Mouse (Mus musculus) spleen, postnatal 4 days (tissue): ENCODE data around the gene Rpl35.
"Not testable (repeated sequence)": the region's sequence is repeated elsewhere in the genome, so short reads cannot be mapped to it uniquely, and the experiment has no call there.

Experiments
- DNase-seq, 2 experiments: peaks; one replicate each; pipeline ENCODE4 v3.0.0; 2022; ENCODE audit warnings: low spot score in 2 of 2

Rpl35 gene

GRCm38 (mm10) chr2:39005574-39006079 is at the start of gene Rpl35:
Gene Rpl35 (minus strand): TSS chr2:39005624.
- DNase-seq, result peak; percentile 65 to 81

GRCm38 (mm10) chr2:39048515-39048914 is 43.1 kb upstream of the Rpl35 start:
- DNase-seq, result no peak

GRCm38 (mm10) chr2:39040215-39040614 is 34.8 kb upstream of the Rpl35 start:
- DNase-seq, result no peak

GRCm38 (mm10) chr2:39031611-39032010 is 26.2 kb upstream of the Rpl35 start:
- no peak for DNase-seq

GRCm38 (mm10) chr2:39020004-39020403 is 14.6 kb upstream of the Rpl35 start:
- no peak for DNase-seq

- DNase-seq, result no peak
Observed at GRCm38 (mm10) chr2:39016581-39016980, 11.2 kb upstream of the Rpl35 start.

GRCm38 (mm10) chr2:39012768-39013279 is 7.4 kb upstream of the Rpl35 start:
- no peak for DNase-seq

- no peak for DNase-seq
Observed at GRCm38 (mm10) chr2:39011971-39012370, 6.5 kb upstream of the Rpl35 start.

- no peak for DNase-seq
Observed at GRCm38 (mm10) chr2:39011264-39011663, 5.8 kb upstream of the Rpl35 start.

GRCm38 (mm10) chr2:39010144-39010543 is 4.7 kb upstream of the Rpl35 start:
- not testable (repeated sequence) for DNase-seq

GRCm38 (mm10) chr2:39008954-39009365 is 3.5 kb upstream of the Rpl35 start:
- peak in 1 of 2 experiments; percentile 65 for DNase-seq

GRCm38 (mm10) chr2:39008350-39008851 is 3.0 kb upstream of the Rpl35 start:
- DNase-seq, result peak in 1 of 2 experiments; percentile 41

GRCm38 (mm10) chr2:39007865-39008264 is 2.4 kb upstream of the Rpl35 start:
- DNase-seq, result peak; percentile 94 to 96

- no peak for DNase-seq
Observed at GRCm38 (mm10) chr2:39006149-39006730, 816 bp upstream of the Rpl35 start.

GRCm38 (mm10) chr2:39004880-39005435 is 466 bp downstream of the Rpl35 start, which contains the start of gene Arpc5l:
Gene Arpc5l (plus strand): TSS chr2:39005348.
- peak; percentile 92 to 96 for DNase-seq

GRCm38 (mm10) chr2:39004372-39004771 is 1.1 kb downstream of the Rpl35 start:
- DNase-seq, result peak in 1 of 2 experiments; percentile 39

GRCm38 (mm10) chr2:39003512-39003911 is 1.9 kb downstream of the Rpl35 start:
- DNase-seq, result no peak

- no peak for DNase-seq
Observed at GRCm38 (mm10) chr2:39003106-39003505, 2.3 kb downstream of the Rpl35 start.

GRCm38 (mm10) chr2:39001866-39002265 is 3.6 kb downstream of the Rpl35 start:
- DNase-seq, result no peak

- DNase-seq, result no peak
Observed at GRCm38 (mm10) chr2:39000587-39000919, 4.9 kb downstream of the Rpl35 start.

GRCm38 (mm10) chr2:38999910-39000586 is 5.4 kb downstream of the Rpl35 start:
- DNase-seq, result no peak

- DNase-seq, result no peak
Observed at GRCm38 (mm10) chr2:38999381-38999780, 6.0 kb downstream of the Rpl35 start.
